Mouse (Mus musculus) 3134 (cell line): ENCODE results near the gene Sgsm2.
A peak's percentile ranks its signal among the peaks of the same experiment; 100 is the strongest.

ENCODE experiments used
- DNase-seq: peaks from one replicate; pipeline ENCODE4 v3.0.0-alpha.2; 2011; ENCODE audit warnings: low spot score; ENCODE audit not compliant: insufficient read length; ENCODE audit errors: extremely low read depth

Gene Sgsm2

DNA sequence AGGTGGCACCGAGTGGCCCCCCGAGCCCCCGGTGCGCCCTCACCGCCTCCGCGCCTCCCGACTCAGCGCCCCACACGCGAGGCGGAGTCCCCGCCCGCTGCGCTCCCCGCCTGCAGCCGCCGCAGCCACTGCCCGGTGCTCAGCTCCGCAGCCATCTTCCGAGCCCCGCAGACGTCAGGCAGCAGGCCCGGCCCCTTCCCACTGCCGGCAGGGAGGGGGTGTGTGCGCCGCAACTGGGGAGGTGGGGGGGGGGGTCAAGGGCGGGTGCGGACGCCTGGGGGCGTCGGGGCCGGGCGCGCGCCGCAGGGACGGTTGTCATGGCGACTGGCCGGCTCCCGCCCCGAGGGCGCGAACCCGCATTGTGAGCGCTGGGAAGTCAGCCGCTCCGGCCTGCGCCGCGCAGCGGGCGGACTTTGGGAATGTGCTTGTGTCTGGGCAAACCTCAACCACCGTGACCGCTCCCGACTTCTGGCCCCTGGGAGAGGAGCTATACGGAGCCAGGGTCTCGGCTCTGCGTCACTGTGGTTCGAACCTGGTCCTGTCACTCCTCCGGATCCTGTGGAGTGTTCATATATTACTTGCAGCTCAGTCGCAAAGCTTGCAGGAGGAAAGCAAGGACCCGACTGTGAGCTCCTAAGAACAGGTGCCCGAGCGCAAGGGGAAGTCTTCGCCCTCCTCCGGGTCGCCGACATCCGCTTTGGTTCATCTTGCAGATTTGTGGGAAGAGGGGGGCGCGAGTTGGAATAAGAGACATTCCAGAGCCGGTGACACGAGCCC, at the start of gene Sgsm2:
TSS of gene Sgsm2 (minus strand) at position 160 of the 777 bp plus-strand sequence.
- peak; percentile 86 for DNase-seq

- DNase-seq: no peak
Measured at GRCm38 (mm10) chr11:74946348-74946747, 49.5 kb upstream of the Sgsm2 start.

DNA sequence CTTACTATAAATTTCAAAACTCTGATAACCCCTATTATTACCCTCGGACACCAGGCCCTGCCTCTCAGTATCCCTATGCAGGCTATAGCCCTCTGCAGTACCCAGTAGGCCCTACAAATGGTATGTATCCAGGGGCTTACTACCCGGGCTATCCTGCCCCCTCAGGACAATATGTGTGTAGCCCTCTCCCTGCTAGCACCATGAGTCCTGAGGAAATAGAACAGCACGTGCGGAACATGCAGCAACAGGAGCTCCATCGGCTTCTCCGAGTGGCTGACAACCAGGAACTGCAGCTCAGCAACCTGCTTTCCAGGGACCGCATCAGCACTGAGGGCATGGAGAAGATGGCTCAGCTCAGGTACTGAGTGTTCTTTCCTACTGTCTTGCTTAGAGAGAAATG, 33.5 kb upstream of the Sgsm2 start:
- no peak for DNase-seq

- no peak for DNase-seq
Measured at GRCm38 (mm10) chr11:74929111-74929510, 32.3 kb upstream of the Sgsm2 start.

- DNase-seq: no peak
Measured at GRCm38 (mm10) chr11:74927236-74927725, 30.4 kb upstream of the Sgsm2 start.

- peak; percentile 39 for DNase-seq
Measured at GRCm38 (mm10) chr11:74926388-74927005, 29.6 kb upstream of the Sgsm2 start.

DNA sequence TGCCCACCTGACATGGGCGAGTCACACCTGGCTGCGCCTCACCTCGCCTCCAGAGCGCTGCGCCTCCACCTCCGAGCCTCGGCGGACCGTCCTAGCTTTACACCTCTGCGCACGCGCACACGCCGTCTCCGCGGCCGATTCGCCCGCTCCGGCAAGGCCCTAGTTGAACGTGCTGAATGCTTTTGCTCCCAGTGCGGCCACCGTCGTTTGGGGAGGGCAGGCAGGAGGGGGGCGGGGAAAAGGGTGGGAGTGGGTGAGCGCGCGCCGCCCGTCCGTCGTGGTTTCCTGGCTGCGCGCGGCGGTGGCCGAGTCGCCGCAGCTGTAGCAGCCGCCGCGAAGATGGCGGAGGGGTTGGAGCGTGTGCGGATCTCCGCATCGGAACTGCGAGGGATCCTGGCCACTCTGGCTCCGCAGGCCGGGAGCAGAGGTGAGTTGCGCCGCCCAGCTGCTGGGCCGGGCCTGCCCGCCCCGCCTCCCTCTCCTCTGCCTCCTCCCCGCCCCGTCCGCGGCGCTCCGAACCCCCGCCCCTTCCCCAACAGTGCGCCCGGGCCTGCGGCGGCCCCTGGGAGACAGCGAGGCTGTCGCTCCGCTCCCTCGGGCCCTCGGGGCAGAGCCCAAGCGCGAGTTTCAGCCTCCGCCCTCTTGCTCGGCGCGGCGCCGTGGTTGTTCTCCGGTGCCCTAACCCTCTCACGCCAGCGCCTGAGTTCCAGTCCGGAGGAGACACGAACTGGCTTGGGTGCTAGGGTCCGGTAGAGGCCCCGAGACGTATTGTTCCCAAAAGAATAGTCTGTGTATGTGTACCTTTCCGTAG, 28.9 kb upstream of the Sgsm2 start, which contains the start of the genes Smg6 and Srr:
TSS of gene Smg6 (plus strand) at position 247 of the 811 bp plus-strand sequence.
TSS of gene Srr (minus strand) at position 372 of the 811 bp plus-strand sequence.
- DNase-seq: peak; percentile 96

DNA sequence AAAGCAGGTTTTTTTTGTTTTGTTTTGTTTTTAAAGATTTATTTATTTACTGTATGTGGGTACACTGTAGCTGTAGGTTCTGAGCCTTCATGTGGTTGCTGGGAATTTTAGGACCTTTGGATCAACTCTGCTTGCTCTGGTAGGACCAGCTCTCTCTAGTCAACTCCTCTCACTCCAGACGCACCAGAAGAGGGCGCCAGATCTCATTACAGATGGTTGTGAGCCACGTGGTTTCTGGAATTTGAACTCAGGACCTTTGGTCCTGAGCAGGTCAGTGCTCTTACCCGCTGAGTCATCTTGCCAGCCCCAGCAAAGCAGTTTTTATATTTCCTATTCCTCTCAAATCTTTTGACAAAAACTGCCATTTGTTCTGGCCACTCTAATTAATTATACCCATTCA, 27.3 kb upstream of the Sgsm2 start:
- DNase-seq: peak; percentile 37

DNA sequence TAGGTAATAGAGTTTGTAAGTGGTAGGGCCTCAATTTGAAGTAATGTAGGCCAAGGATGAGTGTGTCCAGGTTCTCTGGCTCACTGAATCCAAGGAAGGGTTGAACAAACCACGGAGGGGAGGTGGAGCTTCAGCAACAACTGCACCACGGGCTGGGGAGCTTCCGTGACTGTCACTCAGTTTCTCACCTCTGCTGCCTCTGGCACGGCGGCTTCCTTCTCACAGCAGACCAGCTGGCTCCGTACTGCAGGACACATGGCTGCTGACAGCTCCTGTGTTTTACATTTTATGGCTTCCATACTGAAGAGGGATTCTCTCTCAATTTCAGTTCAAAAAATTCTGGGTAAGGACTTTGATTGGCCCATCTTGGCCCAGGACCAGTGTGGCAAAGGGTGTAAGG, 22.4 kb upstream of the Sgsm2 start:
- DNase-seq: no peak

DNA sequence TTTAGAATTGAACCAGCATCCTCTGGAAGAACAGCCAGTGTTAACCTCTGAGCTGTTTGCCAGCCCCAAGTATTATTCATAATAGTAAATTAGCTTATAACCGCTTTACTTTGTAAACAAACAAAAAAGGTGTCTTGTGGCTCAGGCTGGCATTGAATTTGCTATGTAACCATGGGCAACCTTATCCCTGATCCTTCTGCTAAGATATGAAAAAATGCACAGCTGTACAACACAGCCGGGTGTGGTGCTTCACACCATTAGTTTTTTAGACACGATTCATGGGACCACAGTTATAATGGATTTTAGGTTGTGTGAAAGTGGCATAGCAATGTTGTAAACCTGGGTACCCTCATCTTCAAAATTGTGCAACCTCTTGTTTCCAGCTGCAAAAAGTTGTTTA, 15.6 kb upstream of the Sgsm2 start:
- DNase-seq: no peak

DNA sequence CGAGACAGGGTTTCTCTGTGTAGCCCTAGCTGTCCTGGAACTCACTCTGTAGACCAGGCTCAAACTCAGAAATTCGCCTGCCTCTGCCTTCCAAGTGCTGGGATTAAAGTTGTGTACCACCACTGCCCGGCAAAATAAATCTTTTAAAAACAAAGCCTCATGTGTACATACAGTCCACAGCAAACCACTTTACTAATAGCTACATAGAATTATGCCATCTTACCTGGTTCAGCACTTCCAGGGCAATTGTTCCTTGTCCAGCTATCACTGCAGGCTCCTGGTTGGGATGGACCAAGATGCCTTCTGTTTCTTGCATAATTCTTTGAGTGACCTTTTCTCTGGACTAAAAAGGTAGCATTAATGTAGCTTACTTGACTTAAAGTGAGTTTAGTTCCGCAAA, 13.1 kb upstream of the Sgsm2 start:
- no peak for DNase-seq

DNA sequence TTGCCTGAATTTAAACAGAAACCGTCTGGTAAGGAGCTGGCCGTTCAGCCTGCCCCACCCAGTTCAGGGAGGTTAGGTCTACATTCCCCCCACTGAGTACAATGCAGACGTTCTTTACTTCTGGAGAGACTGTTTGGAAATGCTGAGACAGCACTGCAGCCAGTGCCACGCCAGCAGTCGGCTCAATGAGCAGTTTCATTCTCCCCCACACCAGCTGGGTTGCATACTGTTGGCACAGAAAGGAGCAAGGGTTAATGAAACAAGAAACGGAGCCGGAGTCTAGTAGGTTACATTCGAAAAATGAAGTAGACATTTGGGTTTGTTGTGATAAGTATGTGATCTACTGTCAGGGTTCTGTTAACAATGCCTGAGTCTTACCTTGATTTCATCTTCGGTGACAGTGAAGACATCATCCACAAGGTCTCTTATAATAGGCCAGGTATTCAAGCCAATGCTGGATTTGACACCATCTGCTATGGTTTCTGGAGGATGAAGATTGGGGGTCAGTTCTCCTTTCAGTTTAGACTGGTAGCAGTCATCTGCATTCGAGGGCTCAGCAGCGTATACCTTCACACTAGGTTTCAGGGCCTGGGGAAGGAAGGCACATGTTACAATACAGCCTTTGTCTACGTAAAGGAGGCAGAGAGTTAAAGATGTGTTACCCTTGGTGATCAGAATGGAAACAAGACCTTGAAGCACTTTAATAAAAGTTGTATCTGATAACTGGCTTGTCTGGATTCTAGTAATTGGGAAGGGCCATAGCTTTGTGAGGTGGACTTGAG, 11.9 kb upstream of the Sgsm2 start:
- no peak for DNase-seq

- DNase-seq: no peak
Measured at GRCm38 (mm10) chr11:74907850-74908249, 11.0 kb upstream of the Sgsm2 start.

GRCm38 (mm10) chr11:74902416-74902815, 5.6 kb upstream of the Sgsm2 start:
- no peak for DNase-seq

DNA sequence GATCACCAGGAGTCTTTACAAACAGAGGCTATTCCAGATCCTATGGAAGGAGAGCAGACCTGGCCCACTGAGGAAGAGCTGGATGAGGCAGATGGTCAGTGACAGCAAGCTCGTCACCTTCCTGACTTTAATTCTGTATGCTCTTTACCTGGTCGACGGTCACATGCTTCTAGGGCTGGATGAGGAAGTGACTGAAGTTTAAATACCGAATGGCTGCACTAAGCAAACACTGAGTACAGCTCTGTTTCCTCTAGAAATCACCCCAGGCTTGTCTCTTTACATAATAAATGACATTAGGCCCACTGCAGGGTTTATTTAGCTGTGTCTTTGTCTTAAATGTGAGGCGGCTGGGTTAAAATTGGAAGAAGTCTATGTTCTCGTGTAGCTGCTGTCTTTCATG, 4.7 kb upstream of the Sgsm2 start:
- DNase-seq: no peak

DNA sequence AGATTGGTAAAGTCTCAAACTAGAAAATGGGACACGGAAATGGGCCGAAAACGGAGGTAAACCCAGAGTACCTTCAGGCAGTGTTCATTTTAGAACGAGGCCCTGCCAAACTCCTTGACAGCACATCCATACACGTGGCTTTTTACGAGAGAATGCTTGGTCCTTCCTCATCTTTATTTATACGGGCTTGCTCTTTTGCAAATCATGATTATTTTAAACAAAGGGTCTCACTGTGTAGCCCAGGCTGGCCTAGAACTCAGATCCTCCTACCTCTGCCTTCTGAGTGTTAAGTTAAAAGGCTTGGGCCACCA, 1.6 kb upstream of the Sgsm2 start:
- DNase-seq: no peak

GRCm38 (mm10) chr11:74897678-74898516, 1.0 kb upstream of the Sgsm2 start, which contains the start of gene Tsr1:
Tsr1 (plus strand) TSS chr11:74898071.
- peak; percentile 92 for DNase-seq

DNA sequence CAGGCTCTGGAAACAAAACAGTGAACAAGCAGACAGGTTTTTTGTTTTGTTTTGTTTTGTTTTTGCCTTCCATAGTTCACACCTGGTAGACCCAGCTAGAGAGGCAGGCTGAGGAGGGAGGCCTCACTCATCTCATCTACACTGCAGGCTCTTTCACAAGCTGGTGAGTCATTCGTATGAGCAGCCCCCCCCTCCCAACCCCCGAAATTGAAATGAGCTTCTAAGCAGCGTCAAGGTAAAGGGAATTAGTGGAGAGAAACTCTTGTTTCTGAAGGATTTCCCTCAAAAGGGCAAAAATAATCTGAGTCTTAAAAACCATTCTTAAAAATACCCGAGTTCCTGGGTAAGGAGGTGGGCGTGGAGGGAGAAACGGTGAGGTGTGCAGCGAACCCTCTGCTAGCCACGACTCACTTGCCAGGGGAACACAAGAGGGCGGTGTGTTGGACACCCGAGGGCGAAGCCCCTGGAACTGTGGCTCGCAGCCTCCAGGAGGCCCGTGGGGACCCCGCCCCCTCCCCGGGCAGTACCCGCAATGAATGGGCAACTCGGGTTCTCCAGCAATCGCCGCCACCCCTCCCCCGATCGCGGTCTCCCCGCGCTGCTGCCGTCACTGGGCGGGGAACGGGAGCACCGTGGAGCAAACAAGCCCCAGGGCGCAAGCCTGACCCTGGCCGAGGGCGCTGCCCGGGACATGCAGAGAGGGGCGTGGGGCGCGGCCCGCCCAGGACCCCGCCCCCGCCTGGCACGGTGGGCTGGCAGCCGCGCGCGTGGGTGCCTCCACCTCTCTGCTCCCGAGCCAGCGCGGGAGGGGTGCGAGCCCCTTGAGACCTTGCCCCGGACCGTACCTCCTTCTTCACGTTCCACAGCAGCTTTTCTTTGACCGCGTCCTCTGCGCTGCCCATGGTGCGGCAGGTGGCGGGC, 620 bp downstream of the Sgsm2 start:
- peak; percentile 95 for DNase-seq

DNA sequence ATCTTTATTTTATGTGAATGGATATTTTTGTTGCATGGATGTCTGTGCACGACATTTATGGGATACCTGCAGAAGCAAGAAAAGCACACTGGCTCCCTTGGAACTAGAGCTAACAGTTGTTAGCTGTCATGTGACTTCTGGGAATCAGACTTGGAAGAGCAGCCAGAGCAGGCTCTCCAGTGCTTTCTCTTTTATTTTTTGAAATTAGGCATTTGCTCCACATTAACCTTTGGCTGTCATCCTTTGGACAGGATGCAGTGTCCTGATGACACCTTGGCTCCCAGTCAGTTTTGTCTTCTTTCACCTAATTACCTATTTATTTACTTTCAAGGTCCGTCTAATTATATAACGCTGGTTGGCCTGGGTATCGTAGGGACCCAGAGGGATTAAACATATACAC, 2.2 kb downstream of the Sgsm2 start:
- DNase-seq: no peak
